Mouse (Mus musculus) hindbrain, postnatal 0 days (tissue): ENCODE results near the gene Gtdc1. TPM values are rescaled to one million over a fixed set of nuclear protein-coding genes. Genes with fewer than 3 reads are reported as not detected.

Experiments used
- ATAC-seq: fragments of 200-750 bp; cut with Nextera tagmentation; 2 replicates; pipeline ENCODE4 v1.8.0; 2017; ENCODE audit warnings: mild to moderate bottlenecking, moderate TSS enrichment, moderate library complexity
- DNase-seq: peaks from one replicate; pipeline ENCODE4 v3.0.0-alpha.2; 2015; ENCODE audit warnings: low spot score
- H3K27ac ChIP-seq: fragments of 300-500 bp; sonication (generic); 2 replicates; pipeline ENCODE4 v1.5.1; 2014; ENCODE audit warnings: mild to moderate bottlenecking
- H3K27me3 ChIP-seq: fragments of 300-500 bp; sonication (generic); 2 replicates; pipeline ENCODE4 v1.6.1; 2014; ENCODE audit warnings: low read length, mixed read lengths; ENCODE audit not compliant: insufficient read depth
- H3K36me3 ChIP-seq: fragments of 300-500 bp; sonication (generic); 2 replicates; pipeline ENCODE4 v1.6.1; 2014; ENCODE audit warnings: low read length, mixed read lengths; ENCODE audit not compliant: insufficient read depth
- H3K4me1 ChIP-seq: fragments of 300-500 bp; sonication (generic); 2 replicates; pipeline ENCODE4 v1.6.1; 2014; ENCODE audit warnings: antibody characterized with exemption, low read length, mixed read lengths; ENCODE audit not compliant: insufficient read depth
- H3K4me2 ChIP-seq: fragments of 300-500 bp; sonication (generic); 2 replicates; pipeline ENCODE4 v1.6.1; 2014; ENCODE audit warnings: low read depth, mild to moderate bottlenecking, low read length, moderate library complexity, mixed read lengths
- H3K4me3 ChIP-seq: fragments of 300-500 bp; sonication (generic); 2 replicates; pipeline ENCODE4 v1.5.1; 2014; ENCODE audit warnings: low read length
- H3K9ac ChIP-seq: fragments of 300-500 bp; sonication (generic); replicated peaks from 2 replicates; pipeline ENCODE4 v1.6.1; 2014; ENCODE audit warnings: mild to moderate bottlenecking, low read length, moderate library complexity, mixed read lengths
- H3K9me3 ChIP-seq: fragments of 300-500 bp; sonication (generic); 2 replicates; pipeline ENCODE4 v1.6.1; 2016; ENCODE audit warnings: low read length, mixed read lengths
- CTCF ChIP-seq: IDR thresholded peaks from 2 replicates; pipeline ENCODE4 v1.5.1; 2016; ENCODE audit warnings: antibody characterized with exemption, control low read depth, low read depth
- WGBS: fragments of 180-500 bp; shearing (Covaris S2); extraction: QIAGEN DNeasy Blood & Tissue Kit; methylation state at CpG from one replicate; pipeline ENCODE4 v1.1.7; 2014; 5-methylcytosine and 5-hydroxymethylcytosine counted together
- polyA plus RNA-seq: library from polyadenylated mRNA; unstranded; fragments of >200 nt; fragmentation: Nextera tagmentation; extraction: Ambion mirVana; gene quantifications from 2 replicates; pipeline ENCODE4 v1.2.1, GENCODE M21; 2015
- total RNA-seq: library from RNA; depleted of rRNA; stranded (reverse); fragments of >200 nt; gene quantifications from 2 replicates; pipeline ENCODE4 v1.2.3, GENCODE M21; 2014

The Gtdc1 gene
- total and polyA plus RNA-seq, 2 experiments from 2014 or later, result 25.8 to 40.6 TPM

DNA sequence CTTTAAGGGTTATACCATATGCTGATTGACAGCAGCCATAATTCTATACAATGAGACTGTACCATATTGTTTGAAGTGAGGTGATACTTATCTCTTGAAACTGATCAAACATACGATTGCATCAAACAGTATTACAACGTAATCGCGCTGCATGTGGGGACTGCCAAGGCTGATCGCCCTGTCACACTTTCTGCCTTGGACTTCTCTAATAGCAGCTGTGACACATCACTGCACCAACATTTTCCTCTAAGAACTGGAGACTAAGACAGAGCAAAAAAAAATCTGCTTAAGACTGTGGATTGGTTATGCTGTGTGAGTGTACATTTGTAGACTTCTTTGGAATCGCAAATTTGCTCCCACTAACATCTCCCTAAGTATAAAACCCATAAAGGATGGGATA lies 385.7 kb downstream of the Gtdc1 start:
- Histone ChIP-seq H3K36me3 (no peaks in the 10 kb centered on the region), H3K9ac (no peak overlapping the region), H3K4me3 (no peak overlapping the region), H3K27ac (no peak overlapping the region), H3K4me2 (no peak overlapping the region), H3K4me1 (no peaks in the 10 kb centered on the region), H3K9me3 (no peaks in the 10 kb centered on the region), H3K27me3 (no peaks in the 10 kb centered on the region)
- ATAC-seq (no peak), DNase-seq (no peak)
- no peak for TF ChIP-seq CTCF
- WGBS, result 95% methylated on average over 6 of the region's 6 CpGs

DNA sequence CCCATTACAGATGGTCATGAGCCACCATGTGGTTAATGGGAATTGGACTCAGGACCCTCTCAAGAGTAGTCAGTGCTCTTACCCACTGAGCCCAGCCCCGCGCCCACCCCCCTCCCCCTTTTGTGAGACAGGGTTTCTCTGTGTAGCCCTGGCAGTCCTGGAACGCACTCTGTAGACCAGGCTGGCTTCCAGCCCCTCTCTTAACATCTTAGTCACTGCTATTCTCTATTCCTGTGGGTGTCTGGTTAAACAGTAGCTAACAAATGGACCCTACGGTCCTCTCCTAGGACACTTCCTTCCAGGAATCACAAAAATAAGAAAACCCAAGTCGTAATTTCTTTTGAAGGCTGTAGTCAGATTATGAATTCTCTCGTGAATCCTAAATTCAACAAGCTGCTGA lies 386.6 kb downstream of the Gtdc1 start:
- no peak overlapping the region for H3K27ac ChIP-seq
- H3K4me2 ChIP-seq, result no peak overlapping the region
- H3K9me3 ChIP-seq, result no peaks in the 10 kb centered on the region
- H3K36me3 ChIP-seq, result no peaks in the 10 kb centered on the region
- TF ChIP-seq CTCF, result no peak
- no peak overlapping the region for H3K9ac ChIP-seq
- H3K27me3 ChIP-seq, result no peaks in the 10 kb centered on the region
- WGBS, result 77% methylated on average over 6 of the region's 6 CpGs
- DNase-seq (no peak), ATAC-seq (no peak)
- H3K4me3 ChIP-seq, result no peak overlapping the region
- H3K4me1 ChIP-seq, result no peaks in the 10 kb centered on the region

DNA sequence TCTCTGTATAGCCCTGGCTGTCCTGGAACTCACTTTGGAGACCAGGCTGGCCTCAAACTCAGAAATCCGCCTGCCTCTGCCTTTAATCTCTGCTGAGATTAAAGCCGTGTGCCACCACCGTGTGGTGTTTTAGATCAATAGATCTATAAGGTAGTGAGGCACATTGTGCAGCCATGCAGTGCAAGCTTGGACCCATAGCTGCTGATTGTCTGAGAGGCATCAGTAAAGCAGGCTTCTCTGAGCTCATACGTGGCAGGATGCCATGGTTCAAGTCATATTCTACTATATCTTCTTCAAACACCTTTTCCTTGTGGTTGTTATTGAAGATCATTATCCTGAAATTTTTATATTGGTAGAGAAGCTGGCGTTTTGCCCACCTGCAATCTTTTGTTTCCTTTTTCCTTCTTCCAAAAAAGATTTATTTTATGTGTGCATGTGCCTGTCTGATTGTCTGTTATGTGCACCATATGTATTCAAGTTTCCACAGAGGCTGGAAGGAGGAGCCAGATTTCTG lies 388.3 kb downstream of the Gtdc1 start:
- no peak for DNase-seq
- no peak for ATAC-seq
- H3K4me1 ChIP-seq, result no peaks in the 10 kb centered on the region
- H3K36me3 ChIP-seq, result no peaks in the 10 kb centered on the region
- H3K27ac ChIP-seq, result no peak overlapping the region
- TF ChIP-seq CTCF, result no peak
- no peak overlapping the region for H3K4me2 ChIP-seq
- no peak overlapping the region for H3K4me3 ChIP-seq
- no peaks in the 10 kb centered on the region for H3K27me3 ChIP-seq
- 75% methylated on average over 5 of the region's 5 CpGs for WGBS
- H3K9me3 ChIP-seq, result no peaks in the 10 kb centered on the region
- H3K9ac ChIP-seq, result no peak overlapping the region

DNA sequence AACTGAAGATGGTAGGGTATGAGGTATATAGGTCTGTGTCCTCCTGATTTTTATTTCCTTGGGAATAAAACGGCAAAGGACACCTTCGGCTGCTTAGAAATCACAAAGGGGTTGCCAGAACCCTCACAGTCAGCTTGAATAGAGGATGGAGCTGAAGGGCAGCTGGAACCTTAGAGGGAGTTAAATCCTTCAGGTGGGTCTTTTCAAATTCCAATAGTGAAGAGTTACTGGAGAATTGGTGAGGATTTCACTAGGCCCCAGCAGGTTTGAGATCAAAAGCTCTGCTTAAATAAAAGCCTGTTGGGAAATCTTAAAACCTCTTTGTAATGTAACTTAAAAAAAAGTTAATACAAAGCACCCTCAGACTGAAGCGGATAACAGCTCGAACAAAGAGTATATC lies 389.3 kb downstream of the Gtdc1 start:
- Histone ChIP-seq H3K27ac (no peak overlapping the region), H3K4me3 (no peak overlapping the region), H3K4me2 (no peak overlapping the region), H3K27me3 (no peaks in the 10 kb centered on the region), H3K36me3 (no peaks in the 10 kb centered on the region), H3K4me1 (no peaks in the 10 kb centered on the region), H3K9me3 (no peaks in the 10 kb centered on the region), H3K9ac (no peak overlapping the region)
- ATAC-seq, result no peak
- no peak for DNase-seq
- TF ChIP-seq CTCF, result no peak
- WGBS, result 39% methylated on average over 4 of the region's 4 CpGs

DNA sequence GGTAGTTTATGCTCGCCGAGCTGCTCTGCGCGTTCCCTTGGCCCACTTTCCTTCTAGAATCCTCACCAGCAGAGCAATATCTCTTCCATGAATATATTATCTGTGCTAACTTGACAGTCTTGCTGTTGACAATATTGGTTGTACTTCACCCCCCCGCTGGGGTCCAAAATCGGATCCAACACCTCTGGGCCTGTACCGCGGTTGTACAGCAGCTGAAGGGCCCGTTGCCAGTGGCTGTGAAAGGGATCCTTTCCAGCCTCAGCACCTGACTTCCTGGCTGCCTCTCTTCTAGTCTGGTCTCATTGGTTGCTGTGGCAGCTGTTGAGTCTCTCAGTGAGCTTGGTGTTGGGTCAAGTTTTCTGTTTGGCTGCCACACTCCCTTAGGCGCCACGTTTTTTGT lies 391.7 kb downstream of the Gtdc1 start:
- ATAC-seq (peak; percentile 85), DNase-seq (peak; percentile 66)
- Histone ChIP-seq H3K36me3 (no peaks in the 10 kb centered on the region), H3K27me3 (no peaks in the 10 kb centered on the region), H3K9ac (no peak overlapping the region), H3K4me2 (peak overlapping the region; percentile 16; the same call in 1 of the 2 replicates), H3K4me1 (no peaks in the 10 kb centered on the region), H3K27ac (no peak overlapping the region), H3K4me3 (no peak overlapping the region), H3K9me3 (no peaks in the 10 kb centered on the region)
- no peak for TF ChIP-seq CTCF
- WGBS, result 58% methylated on average over 11 of the region's 11 CpGs

DNA sequence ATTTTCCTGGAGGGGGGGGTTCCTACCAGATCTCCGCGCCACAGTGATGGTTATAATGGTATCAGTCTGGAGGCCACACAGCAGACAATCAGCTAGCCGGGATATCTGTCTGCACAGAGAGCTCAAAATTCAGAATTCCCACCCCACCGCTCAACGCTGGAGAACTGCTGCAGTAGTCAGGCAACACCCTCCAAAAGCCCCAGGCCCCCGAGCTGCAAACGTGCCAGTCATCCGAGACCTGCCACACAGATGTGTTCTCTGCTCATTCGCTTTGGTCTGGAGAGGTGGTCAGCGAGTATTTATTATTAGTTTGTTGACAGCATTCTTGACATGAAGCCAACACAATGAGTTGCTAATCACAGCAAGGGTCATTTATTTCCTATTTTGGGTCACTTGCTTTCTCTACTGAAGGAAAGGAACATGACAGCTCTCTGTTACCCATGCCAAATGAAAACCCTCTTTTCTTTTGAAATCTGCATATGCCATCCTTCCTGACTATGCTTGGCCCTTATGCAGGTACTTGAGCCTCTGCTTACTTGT lies 392.3 kb downstream of the Gtdc1 start:
- H3K4me3 ChIP-seq, result no peak overlapping the region
- no peak overlapping the region for H3K27ac ChIP-seq
- 0 out of 2 replicates have a peak overlapping the region, but pooled peaks have one; percentile 16 for H3K4me2 ChIP-seq
- DNase-seq (peak; percentile 49), ATAC-seq (peak; percentile 53)
- H3K36me3 ChIP-seq, result no peaks in the 10 kb centered on the region
- H3K9me3 ChIP-seq, result no peaks in the 10 kb centered on the region
- WGBS, result 64% methylated on average over 10 of the region's 10 CpGs
- no peak for TF ChIP-seq CTCF
- H3K27me3 ChIP-seq, result no peaks in the 10 kb centered on the region
- no peaks in the 10 kb centered on the region for H3K4me1 ChIP-seq
- H3K9ac ChIP-seq, result no peak overlapping the region
